Mouse (Mus musculus) kidney, embryonic 16.5 days (tissue): Measurements from ENCODE around the gene Ulk4. TPM values are rescaled to one million over a fixed set of nuclear protein-coding genes. Genes with fewer than 3 reads are reported as not detected.
"Not testable (repeated sequence)": the region's sequence is repeated elsewhere in the genome, so short reads cannot be mapped to it uniquely, and the experiment has no call there.

Source experiments
- ATAC-seq: fragments of 200-750 bp; cut with Nextera tagmentation; 2 replicates; pipeline ENCODE4 v1.8.0; 2017; ENCODE audit warnings: moderate TSS enrichment; ENCODE audit not compliant: low FRiP score, low TSS enrichment
- H3K27ac ChIP-seq: fragments of 300-500 bp; sonication (generic); 2 replicates; pipeline ENCODE4 v1.5.1; 2014; ENCODE audit warnings: low read length
- H3K27me3 ChIP-seq: fragments of 300-500 bp; sonication (generic); 2 replicates; pipeline ENCODE4 v1.6.1; 2014; ENCODE audit warnings: low read length, control low read depth, mixed read lengths; ENCODE audit not compliant: insufficient read depth
- H3K36me3 ChIP-seq: fragments of 300-500 bp; sonication (generic); 2 replicates; pipeline ENCODE4 v1.6.1; 2014; ENCODE audit warnings: low read length, control low read depth, mixed read lengths; ENCODE audit not compliant: insufficient read depth
- H3K4me1 ChIP-seq: fragments of 300-500 bp; sonication (generic); 2 replicates; pipeline ENCODE4 v1.6.1; 2014; ENCODE audit warnings: low read length, control low read depth, mixed read lengths; ENCODE audit not compliant: insufficient read depth
- H3K4me2 ChIP-seq: fragments of 300-500 bp; sonication (generic); replicated peaks from 2 replicates; pipeline ENCODE4 v1.6.1; 2014; ENCODE audit warnings: low read depth, low read length
- H3K4me3 ChIP-seq: fragments of 300-500 bp; sonication (generic); 2 replicates; pipeline ENCODE4 v1.5.1; 2014; ENCODE audit warnings: mild to moderate bottlenecking, low read length
- H3K9ac ChIP-seq: fragments of 300-500 bp; sonication (generic); replicated peaks from 2 replicates; pipeline ENCODE4 v1.6.1; 2014; ENCODE audit warnings: low read length
- H3K9me3 ChIP-seq: fragments of 300-500 bp; sonication (generic); 2 replicates; pipeline ENCODE4 v1.6.1; 2016; ENCODE audit warnings: low read length, control low read depth
- WGBS: fragments of 180-500 bp; shearing (Covaris S2); extraction: QIAGEN DNeasy Blood & Tissue Kit; methylation state at CpG from one replicate; pipeline ENCODE4 v1.1.7; 2014; 5-methylcytosine and 5-hydroxymethylcytosine counted together
- polyA plus RNA-seq: library from polyadenylated mRNA; unstranded; fragments of >200 nt; fragmentation: Nextera tagmentation; extraction: Ambion mirVana; gene quantifications from 2 replicates; pipeline ENCODE4 v1.2.1, GENCODE M21; 2015

Ulk4 gene
- polyA plus RNA-seq, 1 experiment from 2014 or later, result 148 TPM

GRCm38 (mm10) chr9:121205046-121205445, 72.0 kb downstream of the Ulk4 start:
- no peak overlapping the region for H3K9ac ChIP-seq
- no peak overlapping the region for H3K27ac ChIP-seq
- no peaks in the 10 kb centered on the region for H3K36me3 ChIP-seq
- no peak overlapping the region for H3K4me3 ChIP-seq
- H3K4me1 ChIP-seq, result no peaks in the 10 kb centered on the region
- WGBS, result 77% methylated on average over 7 of the region's 7 CpGs
- H3K27me3 ChIP-seq, result no peaks in the 10 kb centered on the region
- H3K9me3 ChIP-seq, result peaks cover 4% of the 10 kb centered on the region; the same call in 1 of the 2 replicates
- no peak overlapping the region for H3K4me2 ChIP-seq
- no peak for ATAC-seq

- Histone ChIP-seq H3K9me3 (peaks cover 2% of the 10 kb centered on the region; the same call in 1 of the 2 replicates), H3K4me1 (no peaks in the 10 kb centered on the region), H3K36me3 (no peaks in the 10 kb centered on the region), H3K27ac (no peak overlapping the region), H3K27me3 (no peaks in the 10 kb centered on the region), H3K9ac (no peak overlapping the region), H3K4me3 (no peak overlapping the region), H3K4me2 (no peak overlapping the region)
- 78% methylated on average over 14 of the region's 14 CpGs for WGBS
- ATAC-seq, result no peak
Observed at GRCm38 (mm10) chr9:121204149-121204800, 72.7 kb downstream of the Ulk4 start.

- ATAC-seq, result no peak
- 92% methylated on average over 1 of the region's 1 CpGs for WGBS
- Histone ChIP-seq H3K9me3 (peaks cover 2% of the 10 kb centered on the region; the same call in 1 of the 2 replicates), H3K9ac (no peak overlapping the region), H3K4me1 (no peaks in the 10 kb centered on the region), H3K4me2 (no peak overlapping the region), H3K36me3 (no peaks in the 10 kb centered on the region), H3K27ac (no peak overlapping the region), H3K27me3 (no peaks in the 10 kb centered on the region), H3K4me3 (no peak overlapping the region)
Observed at GRCm38 (mm10) chr9:121203686-121204085, 73.3 kb downstream of the Ulk4 start.

GRCm38 (mm10) chr9:121199146-121199685, 77.8 kb downstream of the Ulk4 start:
- not testable (repeated sequence) for H3K4me3 ChIP-seq, H3K36me3 ChIP-seq, H3K27me3 ChIP-seq, H3K27ac ChIP-seq, H3K4me1 ChIP-seq, H3K4me2 ChIP-seq, H3K9ac ChIP-seq, ATAC-seq
- peaks cover 15% of the 10 kb centered on the region for H3K9me3 ChIP-seq
- 91% methylated on average over 5 of the region's 5 CpGs for WGBS

- peaks cover 32% of the 10 kb centered on the region for H3K9me3 ChIP-seq
- no peak overlapping the region for H3K4me3 ChIP-seq
- H3K27me3 ChIP-seq, result no peaks in the 10 kb centered on the region
- H3K36me3 ChIP-seq, result peaks cover 15% of the 10 kb centered on the region; the same call in 1 of the 2 replicates
- 89% methylated on average over 9 of the region's 9 CpGs for WGBS
- H3K27ac ChIP-seq, result no peak overlapping the region
- H3K9ac ChIP-seq, result no peak overlapping the region
- H3K4me1 ChIP-seq, result no peaks in the 10 kb centered on the region
- ATAC-seq, result no peak
- H3K4me2 ChIP-seq, result no peak overlapping the region
Observed at GRCm38 (mm10) chr9:121196473-121196872, 80.5 kb downstream of the Ulk4 start.

GRCm38 (mm10) chr9:121195106-121195505, 81.9 kb downstream of the Ulk4 start:
- WGBS, result 94% methylated on average over 4 of the region's 4 CpGs
- no peak for ATAC-seq
- H3K36me3 ChIP-seq, result peaks cover 16% of the 10 kb centered on the region; the same call in 1 of the 2 replicates

GRCm38 (mm10) chr9:121192601-121193370, 84.2 kb downstream of the Ulk4 start:
- no peak overlapping the region for H3K9ac ChIP-seq
- no peak overlapping the region for H3K4me2 ChIP-seq
- no peaks in the 10 kb centered on the region for H3K27me3 ChIP-seq
- 83% methylated on average over 26 of the region's 26 CpGs for WGBS
- no peak overlapping the region for H3K27ac ChIP-seq
- H3K9me3 ChIP-seq, result peaks cover 32% of the 10 kb centered on the region
- H3K36me3 ChIP-seq, result peaks cover 16% of the 10 kb centered on the region; the same call in 1 of the 2 replicates
- ATAC-seq, result 0 out of 2 replicates have a peak, but pooled peaks have one; percentile 61
- H3K4me3 ChIP-seq, result no peak overlapping the region
- no peaks in the 10 kb centered on the region for H3K4me1 ChIP-seq

More at GRCm38 (mm10) chr9:121195106-121195505, 81.9 kb downstream of the Ulk4 start:
- H3K4me2 ChIP-seq, result no peak overlapping the region
- H3K27me3 ChIP-seq, result no peaks in the 10 kb centered on the region
- H3K9me3 ChIP-seq, result peaks cover 32% of the 10 kb centered on the region
- no peak overlapping the region for H3K4me3 ChIP-seq
- no peak overlapping the region for H3K27ac ChIP-seq
- H3K9ac ChIP-seq, result no peak overlapping the region
- H3K4me1 ChIP-seq, result no peaks in the 10 kb centered on the region

- Histone ChIP-seq H3K9ac (no peak overlapping the region), H3K4me3 (no peak overlapping the region), H3K36me3 (peaks cover 12% of the 10 kb centered on the region; the same call in 1 of the 2 replicates), H3K4me2 (no peak overlapping the region), H3K9me3 (peaks cover 8% of the 10 kb centered on the region; the same call in 1 of the 2 replicates), H3K4me1 (no peaks in the 10 kb centered on the region), H3K27me3 (no peaks in the 10 kb centered on the region), H3K27ac (no peak overlapping the region)
- no peak for ATAC-seq
- 85% methylated on average over 8 of the region's 8 CpGs for WGBS
Observed at GRCm38 (mm10) chr9:121187811-121188210, 89.2 kb downstream of the Ulk4 start.

- no peaks in the 10 kb centered on the region for H3K9me3 ChIP-seq
- H3K27ac ChIP-seq, result no peak overlapping the region
- H3K4me1 ChIP-seq, result no peaks in the 10 kb centered on the region
- no peak overlapping the region for H3K9ac ChIP-seq
- no peak overlapping the region for H3K4me3 ChIP-seq
- 37% methylated on average over 6 of the region's 6 CpGs for WGBS
- no peak overlapping the region for H3K4me2 ChIP-seq
- no peaks in the 10 kb centered on the region for H3K36me3 ChIP-seq
- ATAC-seq, result peak; percentile 35; the same call in 1 of the 2 replicates
- no peaks in the 10 kb centered on the region for H3K27me3 ChIP-seq
Observed at GRCm38 (mm10) chr9:121185796-121186195, 91.2 kb downstream of the Ulk4 start.
